Mouse (Mus musculus): ENCODE measurements around the gene Sprr2a2. TPM values are rescaled to one million over a fixed set of nuclear protein-coding genes. Genes with fewer than 3 reads are reported as not detected.
"Not testable (repeated sequence)": the region's sequence is repeated elsewhere in the genome, so short reads cannot be mapped to it uniquely, and the experiment has no call there.

The Sprr2a2 gene
- polyA plus RNA-seq, 1 experiment from 2014 or later: 10.6 TPM

GRCm38 (mm10) chr3:92285101-92285500, 69.4 kb downstream of the Sprr2a2 start, which contains the start of gene Sprr2a3:
Gene Sprr2a3 (plus strand): TSS chr3:92285417.
- not testable (repeated sequence) for ATAC-seq (ENCODE audit: insufficient number of reproducible peaks, low FRiP score, low TSS enrichment, low read depth); H3K9ac ChIP-seq; H3K4me3 ChIP-seq; H3K4me1 ChIP-seq; H3K27me3 ChIP-seq; H3K27ac ChIP-seq; H3K9me3 ChIP-seq; H3K4me2 ChIP-seq; H3K36me3 ChIP-seq
- whole genome bisulfite sequencing: 71% methylated on average over 1 of the region's 1 CpGs

GRCm38 (mm10) chr3:92288489-92288888, 72.8 kb downstream of the Sprr2a2 start:
- WGBS: 86% methylated on average over 6 of the region's 6 CpGs
- not testable (repeated sequence) for H3K4me2 ChIP-seq; H3K9me3 ChIP-seq; H3K4me3 ChIP-seq; H3K36me3 ChIP-seq; ATAC-seq (ENCODE audit: insufficient number of reproducible peaks, low FRiP score, low TSS enrichment, low read depth); H3K27ac ChIP-seq; H3K27me3 ChIP-seq; H3K9ac ChIP-seq; H3K4me1 ChIP-seq

Other genes with a start within 250 kb of the Sprr2a2 start
- gene Pglyrp3, start 201.3 kb upstream of the Sprr2a2 start, polyA plus RNA-seq (2015; fragmentation: Nextera tagmentation; extraction: Ambion mirVana): 4.3 and 4.6 TPM in 2 replicates
- gene Lor, start 132.8 kb upstream of the Sprr2a2 start, polyA plus RNA-seq (2015; fragmentation: Nextera tagmentation; extraction: Ambion mirVana): 295 and 337 TPM in 2 replicates
- gene Prr9, start 92.0 kb upstream of the Sprr2a2 start, polyA plus RNA-seq (2015; fragmentation: Nextera tagmentation; extraction: Ambion mirVana): 50.8 and 59.6 TPM in 2 replicates
- not detected in 2 replicates for gene Lelp1, start 73.2 kb upstream of the Sprr2a2 start, polyA plus RNA-seq (2015; fragmentation: Nextera tagmentation; extraction: Ambion mirVana)
- 0.21 and 0.27 TPM in 2 replicates for gene Sprr2a1, start 121 bp upstream of the Sprr2a2 start, polyA plus RNA-seq (2015; fragmentation: Nextera tagmentation; extraction: Ambion mirVana)
- gene Sprr2a3, start 69.5 kb downstream of the Sprr2a2 start, polyA plus RNA-seq (2015; fragmentation: Nextera tagmentation; extraction: Ambion mirVana): 0.26 and 1.0 TPM in 2 replicates
- gene Sprr2b, start 100.7 kb downstream of the Sprr2a2 start, polyA plus RNA-seq (2015; fragmentation: Nextera tagmentation; extraction: Ambion mirVana): 0.91 and 3.6 TPM in 2 replicates
- 0.92 and 1.6 TPM in 2 replicates for gene Sprr2d, start 123.2 kb downstream of the Sprr2a2 start, polyA plus RNA-seq (2015; fragmentation: Nextera tagmentation; extraction: Ambion mirVana)
- not detected in 2 replicates for gene Sprr2e, start 136.2 kb downstream of the Sprr2a2 start, polyA plus RNA-seq (2015; fragmentation: Nextera tagmentation; extraction: Ambion mirVana)
- not detected in 2 replicates for gene Sprr2f, start 149.3 kb downstream of the Sprr2a2 start, polyA plus RNA-seq (2015; fragmentation: Nextera tagmentation; extraction: Ambion mirVana)
- 1.2 and 4.9 TPM in 2 replicates for gene Sprr2h, start 169.8 kb downstream of the Sprr2a2 start, polyA plus RNA-seq (2015; fragmentation: Nextera tagmentation; extraction: Ambion mirVana)
- not detected in 2 replicates for gene Sprr2i, start 192.1 kb downstream of the Sprr2a2 start, polyA plus RNA-seq (2015; fragmentation: Nextera tagmentation; extraction: Ambion mirVana)
- gene Sprr2j-ps, start 202.2 kb downstream of the Sprr2a2 start, polyA plus RNA-seq (2015; fragmentation: Nextera tagmentation; extraction: Ambion mirVana): 0.46 TPM in 1 of 2 replicates, not detected in the other
- gene Gm9774, start 213.5 kb downstream of the Sprr2a2 start, polyA plus RNA-seq (2015; fragmentation: Nextera tagmentation; extraction: Ambion mirVana): 11.5 and 14.4 TPM in 2 replicates
- 1.00 and 1.5 TPM in 2 replicates for gene Sprr2k, start 216.7 kb downstream of the Sprr2a2 start, polyA plus RNA-seq (2015; fragmentation: Nextera tagmentation; extraction: Ambion mirVana)
- 132 and 137 TPM in 2 replicates for gene Sprr1b, start 222.9 kb downstream of the Sprr2a2 start, polyA plus RNA-seq (2015; fragmentation: Nextera tagmentation; extraction: Ambion mirVana)
- gene Sprr3, start 242.8 kb downstream of the Sprr2a2 start, polyA plus RNA-seq (2015; fragmentation: Nextera tagmentation; extraction: Ambion mirVana): 8.4 and 15.5 TPM in 2 replicates

All from limb, embryonic 15.5 days (tissue).